Mouse (Mus musculus): ENCODE data around the gene Kctd14. TPM values are rescaled to one million over a fixed set of nuclear protein-coding genes. Genes with fewer than 3 reads are reported as not detected.

Kctd14 gene
- polyA plus RNA-seq, 1 experiment from 2014 or later: 2.1 TPM

DNA sequence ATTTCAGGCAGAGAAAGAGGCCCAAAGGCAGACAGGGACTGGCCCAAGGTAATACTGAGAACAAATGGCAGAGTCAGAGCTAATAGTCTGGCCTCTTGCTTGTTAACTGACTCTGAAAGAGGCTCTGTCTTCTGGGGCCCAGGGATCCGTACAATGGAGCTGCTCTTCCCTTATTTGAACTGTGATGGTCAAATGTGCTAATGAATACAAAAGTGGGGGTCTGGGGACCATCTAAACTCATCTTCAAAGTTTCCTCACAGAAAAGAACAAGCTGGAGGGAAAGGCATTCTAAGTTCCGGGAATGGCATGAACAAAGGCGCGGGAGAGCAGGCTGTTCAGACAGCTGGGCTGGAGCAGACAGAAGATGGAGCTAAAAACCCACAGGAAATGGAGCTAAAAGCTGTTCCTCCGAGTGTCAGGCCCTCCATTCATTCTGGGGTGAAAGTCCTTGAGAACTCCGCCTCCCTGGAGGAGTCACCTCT is 4.0 kb upstream of the Kctd14 start:
- 0 out of 2 replicates have a peak overlapping the region, but pooled peaks have one; percentile 1 for H3K9ac ChIP-seq (replicated peaks)
- WGBS: 21% methylated on average over 6 of the region's 6 CpGs
- H3K4me2 ChIP-seq (replicated peaks): no peak overlapping the region
- ATAC-seq (replicated peaks): peak; percentile 57
- no peaks in the 10 kb centered on the region for H3K9me3 ChIP-seq
- H3K4me1 ChIP-seq: peaks cover 16% of the 10 kb centered on the region
- H3K4me3 ChIP-seq: no peak overlapping the region
- no peaks in the 10 kb centered on the region for H3K36me3 ChIP-seq
- peak overlapping the region; percentile 96 for H3K27ac ChIP-seq (replicated peaks)
- H3K27me3 ChIP-seq: no peaks in the 10 kb centered on the region

GRCm38 (mm10) chr7:97452196-97452595 is 1.1 kb downstream of the Kctd14 start:
- Histone ChIP-seq H3K9ac (replicated peaks) (no peak overlapping the region), H3K4me3 (no peak overlapping the region), H3K27ac (replicated peaks) (no peak overlapping the region), H3K27me3 (no peaks in the 10 kb centered on the region), H3K4me1 (peaks cover 16% of the 10 kb centered on the region), H3K36me3 (no peaks in the 10 kb centered on the region), H3K9me3 (no peaks in the 10 kb centered on the region), H3K4me2 (replicated peaks) (no peak overlapping the region)
- WGBS: 78% methylated on average over 6 of the region's 6 CpGs
- no peak for ATAC-seq (replicated peaks)

- no peak overlapping the region for H3K27ac ChIP-seq (replicated peaks)
- ATAC-seq (replicated peaks): no peak
- 6% methylated on average over 27 of the region's 27 CpGs for WGBS
- no peaks in the 10 kb centered on the region for H3K36me3 ChIP-seq
- peaks cover 10% of the 10 kb centered on the region for H3K4me1 ChIP-seq
- peak overlapping the region; percentile 30 for H3K4me3 ChIP-seq
- peak overlapping the region; percentile 49 for H3K4me2 ChIP-seq (replicated peaks)
- peak overlapping the region; percentile 22; the same call in 1 of the 2 replicates for H3K9ac ChIP-seq (replicated peaks)
- H3K27me3 ChIP-seq: no peaks in the 10 kb centered on the region
- no peaks in the 10 kb centered on the region for H3K9me3 ChIP-seq
Observed at GRCm38 (mm10) chr7:97453141-97453921, 2.2 kb downstream of the Kctd14 start.

DNA sequence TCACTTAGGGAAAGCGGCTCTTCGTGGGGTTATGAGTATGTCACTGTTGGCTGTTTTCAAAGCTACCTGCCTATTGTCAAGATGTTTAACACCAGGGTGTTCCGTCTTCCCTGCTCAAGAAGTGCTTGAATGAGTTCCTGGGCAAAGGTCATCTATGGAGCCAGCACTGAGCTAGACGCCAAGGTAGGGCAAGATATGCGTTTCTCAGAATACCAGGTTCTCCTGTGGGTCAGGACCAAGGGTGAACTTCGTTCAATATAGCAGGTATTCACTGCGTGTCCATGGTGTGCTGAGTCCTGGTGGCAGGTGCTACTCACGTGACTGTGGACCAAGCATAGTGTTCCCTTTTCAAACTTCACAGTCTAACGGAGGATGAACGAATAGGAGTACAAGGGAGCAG is 3.7 kb downstream of the Kctd14 start:
- no peaks in the 10 kb centered on the region for H3K36me3 ChIP-seq
- no peaks in the 10 kb centered on the region for H3K9me3 ChIP-seq
- no peak overlapping the region for H3K27ac ChIP-seq (replicated peaks)
- no peak overlapping the region for H3K4me2 ChIP-seq (replicated peaks)
- H3K4me3 ChIP-seq: no peak overlapping the region
- H3K9ac ChIP-seq (replicated peaks): no peak overlapping the region
- no peaks in the 10 kb centered on the region for H3K27me3 ChIP-seq
- no peak for ATAC-seq (replicated peaks)
- 94% methylated on average over 10 of the region's 10 CpGs for WGBS
- H3K4me1 ChIP-seq: peaks cover 10% of the 10 kb centered on the region

DNA sequence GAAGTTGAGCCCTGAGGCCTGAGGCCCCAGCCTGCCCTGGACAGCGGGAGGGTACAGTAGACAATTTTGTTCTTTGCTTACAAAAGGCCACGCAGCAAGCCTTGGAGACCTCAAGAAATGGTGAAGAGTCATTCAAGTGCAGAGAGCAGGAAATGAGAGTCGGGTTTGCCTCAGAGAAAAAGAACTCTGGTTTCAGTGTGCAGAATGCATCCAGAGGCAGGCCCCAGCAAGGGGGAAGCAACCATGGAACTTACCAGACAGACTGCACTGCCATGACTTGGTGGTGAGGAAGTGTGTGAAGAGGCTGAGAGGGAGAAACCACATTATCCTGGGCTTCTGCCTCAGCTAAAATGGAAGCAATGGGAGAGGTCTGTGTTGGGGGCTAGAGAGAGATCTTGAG is 4.5 kb downstream of the Kctd14 start:
- no peak for ATAC-seq (replicated peaks)
- H3K36me3 ChIP-seq: no peaks in the 10 kb centered on the region
- H3K27me3 ChIP-seq: no peaks in the 10 kb centered on the region
- H3K4me3 ChIP-seq: no peak overlapping the region
- H3K9me3 ChIP-seq: no peaks in the 10 kb centered on the region
- WGBS: 81% methylated on average over 3 of the region's 3 CpGs
- peaks cover 10% of the 10 kb centered on the region for H3K4me1 ChIP-seq
- H3K9ac ChIP-seq (replicated peaks): no peak overlapping the region
- H3K4me2 ChIP-seq (replicated peaks): no peak overlapping the region
- no peak overlapping the region for H3K27ac ChIP-seq (replicated peaks)

- Histone ChIP-seq H3K4me1 (no peaks in the 10 kb centered on the region), H3K4me2 (replicated peaks) (no peak overlapping the region), H3K9me3 (no peaks in the 10 kb centered on the region), H3K27ac (replicated peaks) (no peak overlapping the region), H3K9ac (replicated peaks) (no peak overlapping the region), H3K4me3 (no peak overlapping the region), H3K27me3 (no peaks in the 10 kb centered on the region), H3K36me3 (no peaks in the 10 kb centered on the region)
- 75% methylated on average over 5 of the region's 5 CpGs for WGBS
- ATAC-seq (replicated peaks): no peak
Observed at GRCm38 (mm10) chr7:97473001-97473400, 21.9 kb downstream of the Kctd14 start.

DNA sequence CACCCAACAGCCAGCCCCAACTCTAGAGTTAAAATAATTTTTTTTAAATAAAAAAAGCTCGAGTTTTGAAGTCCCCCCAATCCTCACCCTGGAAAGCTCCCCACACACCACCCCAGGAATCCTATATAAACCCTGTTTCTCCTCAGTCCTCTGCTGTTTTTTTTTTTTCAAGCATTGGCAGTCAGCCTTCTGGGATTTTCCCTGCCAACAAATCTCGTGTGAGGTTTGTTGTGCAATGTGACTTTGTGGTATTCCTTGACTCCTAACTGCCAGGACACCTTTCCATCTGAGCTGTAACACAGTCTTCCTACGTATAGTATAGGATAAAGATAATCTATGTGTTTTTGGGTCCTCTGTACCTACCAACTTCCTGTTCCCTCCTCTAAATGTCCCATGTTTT is 28.2 kb downstream of the Kctd14 start:
- ATAC-seq (replicated peaks): no peak
- Histone ChIP-seq H3K4me3 (no peak overlapping the region), H3K4me2 (replicated peaks) (no peak overlapping the region), H3K27ac (replicated peaks) (no peak overlapping the region), H3K36me3 (no peaks in the 10 kb centered on the region), H3K27me3 (no peaks in the 10 kb centered on the region), H3K9ac (replicated peaks) (no peak overlapping the region), H3K4me1 (peaks cover 25% of the 10 kb centered on the region), H3K9me3 (no peaks in the 10 kb centered on the region)
- WGBS: 56% methylated on average over 3 of the region's 3 CpGs

- peak; percentile 30; the same call in 1 of the 2 replicates for ATAC-seq (replicated peaks)
- peaks cover 25% of the 10 kb centered on the region for H3K4me1 ChIP-seq
- H3K9ac ChIP-seq (replicated peaks): no peak overlapping the region
- peak overlapping the region; percentile 71 for H3K4me3 ChIP-seq
- 26% methylated on average over 3 of the region's 3 CpGs for WGBS
- peaks cover 6% of the 10 kb centered on the region for H3K36me3 ChIP-seq
- H3K9me3 ChIP-seq: no peaks in the 10 kb centered on the region
- peak overlapping the region; percentile 30 for H3K4me2 ChIP-seq (replicated peaks)
- H3K27ac ChIP-seq (replicated peaks): no peak overlapping the region
- H3K27me3 ChIP-seq: no peaks in the 10 kb centered on the region
Observed at GRCm38 (mm10) chr7:97480290-97480689, 29.2 kb downstream of the Kctd14 start.

DNA sequence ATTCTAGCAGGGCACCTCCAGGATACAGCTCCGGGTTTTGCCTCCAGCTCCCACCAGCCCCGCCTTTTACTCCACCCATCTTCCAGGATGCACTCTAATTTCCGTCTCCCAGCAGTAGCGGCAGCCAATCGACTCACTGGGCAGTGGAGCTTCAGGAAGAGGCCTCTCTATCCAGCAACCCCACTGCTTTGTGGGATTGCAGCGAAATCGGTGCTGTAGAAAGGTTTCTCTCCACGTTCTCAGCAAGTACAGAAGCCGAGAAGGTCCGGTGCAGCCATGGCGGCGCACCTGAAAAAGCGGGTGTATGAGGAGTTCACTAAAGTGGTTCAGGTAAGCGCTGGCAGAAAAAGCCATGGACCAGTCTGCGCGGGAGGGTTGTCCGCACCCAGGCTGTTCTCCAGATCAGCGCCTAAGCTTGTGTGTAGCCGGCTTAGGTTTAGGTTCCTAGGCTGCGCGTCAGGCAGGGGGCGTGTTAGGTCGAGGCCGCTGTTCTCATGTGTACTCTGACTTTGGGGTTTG is 29.8 kb downstream of the Kctd14 start, which contains the start of gene Ints4:
Gene Ints4 (plus strand): TSS at position 136 of the 519 bp plus-strand sequence.
- peak; percentile 100 for ATAC-seq (replicated peaks)
- WGBS: under 1% methylated on average over 24 of the region's 24 CpGs
- H3K27me3 ChIP-seq: no peaks in the 10 kb centered on the region

DNA sequence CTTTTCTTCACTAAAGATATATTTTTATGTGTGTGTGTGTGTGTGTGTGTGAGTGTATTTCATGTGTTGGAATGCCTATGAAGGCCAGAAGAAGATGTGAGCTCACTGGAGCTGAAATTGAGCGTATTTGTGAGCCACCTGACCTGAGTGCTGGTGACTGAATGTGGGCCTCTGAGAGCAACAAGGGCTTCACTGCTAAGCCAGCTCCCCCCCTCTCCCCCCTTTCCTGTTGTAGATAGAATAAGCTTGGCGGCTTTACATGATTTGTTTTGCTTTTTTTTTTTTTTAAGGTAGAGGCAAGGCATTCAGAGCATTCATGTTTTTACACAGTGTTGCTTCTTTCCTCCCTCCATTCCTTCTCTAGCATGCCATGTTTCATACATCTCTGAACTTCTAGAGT is 32.3 kb downstream of the Kctd14 start:
- 81% methylated on average over 2 of the region's 2 CpGs for WGBS
- no peaks in the 10 kb centered on the region for H3K9me3 ChIP-seq
- H3K36me3 ChIP-seq: peaks cover 32% of the 10 kb centered on the region

More for the DNA sequence above, 29.8 kb downstream of the Kctd14 start, which contains the start of gene Ints4:
- Histone ChIP-seq H3K4me2 (replicated peaks) (peak within 1 kb of the TSS; percentile 79), H3K9me3 (no peaks in the 10 kb centered on the region), H3K4me1 (peaks cover 25% of the 10 kb centered on the region), H3K36me3 (peaks cover 12% of the 10 kb centered on the region), H3K9ac (replicated peaks) (peak within 1 kb of the TSS; percentile 71), H3K27ac (replicated peaks) (peak within 1 kb of the TSS; percentile 82), H3K4me3 (peak within 1 kb of the TSS; percentile 71)

DNA sequence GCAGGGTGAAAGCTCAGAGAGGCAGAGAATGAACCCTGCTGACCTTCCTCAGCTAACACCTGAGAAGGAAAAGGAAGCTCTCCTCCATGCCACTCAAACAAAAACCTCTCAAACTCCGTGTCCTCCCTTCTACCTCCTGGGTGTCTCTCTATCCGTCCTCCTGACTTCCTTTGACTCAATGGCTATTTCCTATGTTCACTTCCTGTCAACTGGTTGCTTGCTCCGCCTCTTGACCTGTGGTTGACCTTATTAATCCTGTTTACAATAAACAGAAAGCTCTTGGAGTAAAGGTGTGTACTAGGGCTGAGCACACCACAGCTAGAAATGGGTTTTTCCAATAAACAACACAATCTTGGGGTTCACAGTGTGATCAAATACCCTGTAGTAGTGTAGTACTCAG is 40.0 kb downstream of the Kctd14 start:
- no peak overlapping the region for H3K4me2 ChIP-seq (replicated peaks)
- H3K4me1 ChIP-seq: no peaks in the 10 kb centered on the region
- ATAC-seq (replicated peaks): no peak
- no peak overlapping the region for H3K4me3 ChIP-seq
- H3K27ac ChIP-seq (replicated peaks): no peak overlapping the region
- H3K9ac ChIP-seq (replicated peaks): no peak overlapping the region
- H3K9me3 ChIP-seq: no peaks in the 10 kb centered on the region
- 74% methylated on average over 3 of the region's 3 CpGs for WGBS
- peaks cover 61% of the 10 kb centered on the region for H3K36me3 ChIP-seq
- H3K27me3 ChIP-seq: no peaks in the 10 kb centered on the region

More for the DNA sequence above, 32.3 kb downstream of the Kctd14 start:
- Histone ChIP-seq H3K9ac (replicated peaks) (no peak overlapping the region), H3K4me3 (no peak overlapping the region), H3K4me2 (replicated peaks) (no peak overlapping the region), H3K27ac (replicated peaks) (no peak overlapping the region), H3K27me3 (no peaks in the 10 kb centered on the region), H3K4me1 (peaks cover 25% of the 10 kb centered on the region)
- no peak for ATAC-seq (replicated peaks)

- 95% methylated on average over 4 of the region's 4 CpGs for WGBS
- Histone ChIP-seq H3K9ac (replicated peaks) (no peak overlapping the region), H3K4me3 (no peak overlapping the region), H3K36me3 (peaks cover 51% of the 10 kb centered on the region), H3K9me3 (no peaks in the 10 kb centered on the region), H3K4me1 (no peaks in the 10 kb centered on the region), H3K27me3 (no peaks in the 10 kb centered on the region), H3K27ac (replicated peaks) (no peak overlapping the region), H3K4me2 (replicated peaks) (no peak overlapping the region)
- no peak for ATAC-seq (replicated peaks)
Observed at GRCm38 (mm10) chr7:97492420-97492819, 41.3 kb downstream of the Kctd14 start.

All from forebrain, embryonic 15.5 days (tissue).